Mouse (Mus musculus) forebrain, embryonic 16.5 days (tissue): ENCODE measurements around the gene Sufu. TPM values are rescaled to one million over a fixed set of nuclear protein-coding genes. Genes with fewer than 3 reads are reported as not detected.
A peak's percentile ranks its signal among the peaks of the same experiment; 100 is the strongest.

Experiments
- ATAC-seq: fragments of 200-750 bp; cut with Nextera tagmentation; 2 replicates; pipeline ENCODE4 v1.8.0; 2017; ENCODE audit warnings: mild to moderate bottlenecking, moderate library complexity
- H3K27ac ChIP-seq: fragments of 300-500 bp; sonication (generic); 2 replicates; pipeline ENCODE4 v1.5.1; 2014; ENCODE audit warnings: low read length, control low read depth
- H3K27me3 ChIP-seq: fragments of 300-500 bp; sonication (generic); replicated peaks from 2 replicates; pipeline ENCODE4 v1.6.1; 2014; ENCODE audit warnings: low read length; ENCODE audit not compliant: control insufficient read depth, insufficient read depth
- H3K36me3 ChIP-seq: fragments of 300-500 bp; sonication (generic); 2 replicates; pipeline ENCODE4 v1.6.1; 2014; ENCODE audit not compliant: control insufficient read depth, insufficient read depth
- H3K4me1 ChIP-seq: fragments of 300-500 bp; sonication (generic); replicated peaks from 2 replicates; pipeline ENCODE4 v1.6.1; 2014; ENCODE audit warnings: low read length; ENCODE audit not compliant: control insufficient read depth, insufficient read depth
- H3K4me2 ChIP-seq: fragments of 300-500 bp; sonication (generic); 2 replicates; pipeline ENCODE4 v1.6.1; 2014; ENCODE audit warnings: mild to moderate bottlenecking, low read length, control low read depth
- H3K4me3 ChIP-seq: fragments of 300-500 bp; sonication (generic); replicated peaks from 2 replicates; pipeline ENCODE4 v1.5.1; 2014; ENCODE audit warnings: mild to moderate bottlenecking, low read length, control low read depth
- H3K9ac ChIP-seq: fragments of 300-500 bp; sonication (generic); replicated peaks from 2 replicates; pipeline ENCODE4 v1.6.1; 2014; ENCODE audit warnings: low read depth, low read length, control low read depth
- H3K9me3 ChIP-seq: fragments of 300-500 bp; sonication (generic); 2 replicates; pipeline ENCODE4 v1.6.1; 2016; ENCODE audit warnings: low read length; ENCODE audit not compliant: control insufficient read depth
- WGBS: fragments of 180-500 bp; shearing (Covaris S2); extraction: QIAGEN DNeasy Blood & Tissue Kit; methylation state at CpG from one replicate; pipeline ENCODE4 v1.1.7; 2014; 5-methylcytosine and 5-hydroxymethylcytosine counted together
- polyA plus RNA-seq: library from polyadenylated mRNA; unstranded; fragments of >200 nt; fragmentation: Nextera tagmentation; extraction: Ambion mirVana; gene quantifications from 2 replicates; pipeline ENCODE4 v1.2.1, GENCODE M21; 2015

The Sufu gene
- polyA plus RNA-seq, 1 experiment from 2014 or later: 26.4 TPM

- Histone ChIP-seq H3K9ac (no peak overlapping the region), H3K9me3 (no peaks in the 10 kb centered on the region), H3K27me3 (no peaks in the 10 kb centered on the region), H3K27ac (peak overlapping the region; percentile 5; the same call in 1 of the 2 replicates), H3K4me2 (no peak overlapping the region), H3K4me1 (peaks cover 28% of the 10 kb centered on the region), H3K36me3 (no peaks in the 10 kb centered on the region), H3K4me3 (no peak overlapping the region)
- WGBS: 11% methylated on average over 6 of the region's 6 CpGs
- ATAC-seq: no peak
Observed at GRCm38 (mm10) chr19:46443509-46443908, 46.8 kb downstream of the Sufu start.

GRCm38 (mm10) chr19:46444209-46444608 is 47.5 kb downstream of the Sufu start:
- no peak overlapping the region for H3K4me3 ChIP-seq
- peaks cover 28% of the 10 kb centered on the region for H3K4me1 ChIP-seq
- H3K9ac ChIP-seq: no peak overlapping the region
- ATAC-seq: peak; percentile 60
- 6% methylated on average over 6 of the region's 6 CpGs for WGBS
- H3K27ac ChIP-seq: no peak overlapping the region
- no peaks in the 10 kb centered on the region for H3K36me3 ChIP-seq
- H3K9me3 ChIP-seq: no peaks in the 10 kb centered on the region
- no peaks in the 10 kb centered on the region for H3K27me3 ChIP-seq
- H3K4me2 ChIP-seq: no peak overlapping the region

- Histone ChIP-seq H3K9ac (no peak overlapping the region), H3K4me1 (peaks cover 32% of the 10 kb centered on the region), H3K27ac (no peak overlapping the region), H3K4me3 (no peak overlapping the region), H3K36me3 (no peaks in the 10 kb centered on the region), H3K4me2 (no peak overlapping the region), H3K27me3 (no peaks in the 10 kb centered on the region), H3K9me3 (no peaks in the 10 kb centered on the region)
- no peak for ATAC-seq
- WGBS: 60% methylated on average over 6 of the region's 6 CpGs
Observed at GRCm38 (mm10) chr19:46445641-46446040, 48.9 kb downstream of the Sufu start.

- Histone ChIP-seq H3K36me3 (no peaks in the 10 kb centered on the region), H3K4me2 (no peak overlapping the region), H3K9ac (no peak overlapping the region), H3K27ac (peak overlapping the region; percentile 56), H3K9me3 (no peaks in the 10 kb centered on the region), H3K4me1 (peaks cover 32% of the 10 kb centered on the region), H3K4me3 (no peak overlapping the region), H3K27me3 (no peaks in the 10 kb centered on the region)
- WGBS: 23% methylated on average over 5 of the region's 5 CpGs
- peak; percentile 29 for ATAC-seq
Observed at GRCm38 (mm10) chr19:46446436-46447020, 49.8 kb downstream of the Sufu start.

- H3K27ac ChIP-seq: peak overlapping the region; percentile 56
- peak; percentile 72 for ATAC-seq
- no peak overlapping the region for H3K4me3 ChIP-seq
- 20% methylated on average over 7 of the region's 7 CpGs for WGBS
- H3K27me3 ChIP-seq: no peaks in the 10 kb centered on the region
- no peaks in the 10 kb centered on the region for H3K9me3 ChIP-seq
- H3K36me3 ChIP-seq: no peaks in the 10 kb centered on the region
- H3K4me1 ChIP-seq: peaks cover 37% of the 10 kb centered on the region
- no peak overlapping the region for H3K9ac ChIP-seq
- no peak overlapping the region for H3K4me2 ChIP-seq
Observed at GRCm38 (mm10) chr19:46447110-46447509, 50.4 kb downstream of the Sufu start.

GRCm38 (mm10) chr19:46447911-46448310 is 51.2 kb downstream of the Sufu start:
- Histone ChIP-seq H3K4me1 (peaks cover 43% of the 10 kb centered on the region), H3K36me3 (no peaks in the 10 kb centered on the region), H3K9ac (no peak overlapping the region), H3K4me2 (no peak overlapping the region), H3K27ac (peak overlapping the region; percentile 3; the same call in 1 of the 2 replicates), H3K27me3 (no peaks in the 10 kb centered on the region), H3K4me3 (no peak overlapping the region), H3K9me3 (no peaks in the 10 kb centered on the region)
- ATAC-seq: no peak
- WGBS: 46% methylated on average over 6 of the region's 6 CpGs

GRCm38 (mm10) chr19:46449261-46450005 is 52.7 kb downstream of the Sufu start:
- H3K36me3 ChIP-seq: peaks cover 3% of the 10 kb centered on the region; the same call in 1 of the 2 replicates
- no peak for ATAC-seq
- H3K27me3 ChIP-seq: no peaks in the 10 kb centered on the region
- H3K27ac ChIP-seq: no peak overlapping the region
- no peak overlapping the region for H3K4me3 ChIP-seq
- H3K9ac ChIP-seq: no peak overlapping the region
- peaks cover 38% of the 10 kb centered on the region for H3K4me1 ChIP-seq
- 87% methylated on average over 7 of the region's 7 CpGs for WGBS
- H3K9me3 ChIP-seq: no peaks in the 10 kb centered on the region
- H3K4me2 ChIP-seq: no peak overlapping the region

- 26% methylated on average over 10 of the region's 10 CpGs for WGBS
- Histone ChIP-seq H3K27me3 (no peaks in the 10 kb centered on the region), H3K9ac (no peak overlapping the region), H3K27ac (peak overlapping the region; percentile 51), H3K36me3 (peaks cover 3% of the 10 kb centered on the region; the same call in 1 of the 2 replicates), H3K4me2 (no peak overlapping the region), H3K4me3 (no peak overlapping the region), H3K9me3 (no peaks in the 10 kb centered on the region), H3K4me1 (peaks cover 26% of the 10 kb centered on the region)
- peak; percentile 74 for ATAC-seq
Observed at GRCm38 (mm10) chr19:46452052-46452827, 55.5 kb downstream of the Sufu start.

GRCm38 (mm10) chr19:46452916-46453315 is 56.2 kb downstream of the Sufu start:
- Histone ChIP-seq H3K27ac (no peak overlapping the region), H3K27me3 (no peaks in the 10 kb centered on the region), H3K9ac (no peak overlapping the region), H3K36me3 (peaks cover 3% of the 10 kb centered on the region; the same call in 1 of the 2 replicates), H3K4me3 (no peak overlapping the region), H3K4me1 (peaks cover 20% of the 10 kb centered on the region), H3K4me2 (no peak overlapping the region), H3K9me3 (no peaks in the 10 kb centered on the region)
- WGBS: 85% methylated on average over 9 of the region's 9 CpGs
- no peak for ATAC-seq
